Mouse (Mus musculus) kidney, embryonic 14.5 days (tissue): ENCODE data around the gene 1700006A11Rik. TPM values are rescaled to one million over a fixed set of nuclear protein-coding genes. Genes with fewer than 3 reads are reported as not detected.

Source experiments
- polyA plus RNA-seq: library from polyadenylated mRNA; unstranded; fragments of >200 nt; fragmentation: Nextera tagmentation; extraction: Ambion mirVana; gene quantifications from 2 replicates; pipeline ENCODE4 v1.2.1, GENCODE M21; 2014

Gene 1700006A11Rik
- polyA plus RNA-seq, 1 experiment from 2014 or later, result not detected

Other genes with a start within 250 kb of the 1700006A11Rik start
- 8.5 and 9.0 TPM in 2 replicates for gene Tram1l1, start 105.2 kb downstream of the 1700006A11Rik start, polyA plus RNA-seq
- gene 1700003H04Rik, start 155.1 kb upstream of the 1700006A11Rik start, polyA plus RNA-seq, result not detected in 2 replicates